Mouse (Mus musculus): ENCODE measurements around the gene Hif3a.

Hif3a gene

DNA sequence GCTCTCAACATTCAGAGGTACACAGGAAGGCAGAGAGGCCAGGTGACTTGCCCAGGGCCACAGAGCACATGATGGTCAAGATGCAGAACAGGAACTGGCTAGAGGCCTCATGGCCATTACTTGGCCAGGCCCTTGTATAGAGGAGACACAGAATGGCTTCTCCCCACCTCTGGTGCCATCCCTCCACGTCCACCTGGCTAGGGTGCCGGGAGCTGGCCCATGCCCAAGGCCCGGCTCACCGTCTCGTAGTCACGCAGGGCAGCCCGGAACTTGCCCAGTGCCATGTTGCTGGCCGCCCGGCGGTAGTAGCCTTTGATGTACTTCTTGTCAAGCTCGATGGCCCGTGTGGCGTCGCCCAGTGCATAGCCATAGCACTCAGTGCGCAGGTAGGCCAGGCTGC is 40.1 kb downstream of the Hif3a start:
- DNase-seq: no peak

GRCm38 (mm10) chr7:17019426-17020166 is 42.6 kb downstream of the Hif3a start:
- DNase-seq: no peak

- DNase-seq: no peak
These were observed 44.3 kb downstream of the Hif3a start for GRCm38 (mm10) chr7:17017921-17018320.

- peak; percentile 96 for DNase-seq
These were observed 45.2 kb downstream of the Hif3a start for GRCm38 (mm10) chr7:17017036-17017435.

GRCm38 (mm10) chr7:17015381-17015780 is 46.8 kb downstream of the Hif3a start:
- DNase-seq: no peak

DNA sequence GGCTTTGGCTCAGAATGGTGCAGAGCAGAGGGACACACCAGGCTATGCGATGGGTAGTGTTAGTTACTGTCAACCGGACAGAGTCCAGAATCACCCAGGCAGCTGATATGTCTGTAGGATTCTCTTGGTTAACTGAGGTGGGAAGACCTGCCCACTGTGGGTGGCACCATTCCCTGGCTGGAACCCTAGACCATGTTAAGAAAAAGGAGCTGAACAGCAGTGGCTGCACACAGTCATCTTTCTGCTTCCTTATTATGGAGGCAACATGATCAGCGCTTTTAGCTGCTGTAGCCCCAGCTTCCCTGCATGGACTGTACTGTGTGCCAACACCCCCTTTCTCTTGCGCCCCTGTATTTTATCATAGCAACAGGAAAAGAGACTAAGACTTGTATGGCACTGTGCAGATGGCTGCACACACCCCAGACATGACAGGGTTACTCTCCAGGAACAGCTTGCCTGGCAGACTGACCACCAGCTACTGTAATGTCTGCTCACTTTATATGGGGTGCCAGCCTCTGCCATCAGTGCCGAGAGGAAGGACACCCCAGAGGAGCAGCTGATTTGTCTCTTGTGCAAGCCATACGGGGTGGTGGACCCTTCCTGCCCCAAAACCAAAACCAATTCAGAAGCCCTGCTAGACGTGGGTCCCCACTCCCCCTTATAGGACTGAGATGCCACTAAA is 50.2 kb downstream of the Hif3a start:
- DNase-seq: no peak

DNA sequence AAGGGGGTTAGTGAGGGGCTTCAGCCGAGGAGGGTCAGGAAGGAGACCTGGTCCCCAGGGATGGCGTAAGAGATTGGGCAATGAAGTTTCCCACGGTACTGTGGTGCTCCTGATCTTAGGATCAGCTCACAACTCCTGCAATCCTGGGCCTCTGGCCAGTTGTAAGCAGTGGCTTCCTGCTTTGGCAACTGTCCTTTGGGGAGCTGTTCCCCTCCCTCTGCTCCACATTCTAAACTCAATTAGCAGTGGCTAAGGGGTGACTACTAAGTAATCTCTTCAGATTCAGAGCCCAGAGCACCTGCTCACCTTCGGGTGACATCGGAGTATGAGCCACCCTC is 52.2 kb downstream of the Hif3a start:
- DNase-seq: no peak

- no peak for DNase-seq
These were observed 52.8 kb downstream of the Hif3a start for GRCm38 (mm10) chr7:17009326-17010009.

DNA sequence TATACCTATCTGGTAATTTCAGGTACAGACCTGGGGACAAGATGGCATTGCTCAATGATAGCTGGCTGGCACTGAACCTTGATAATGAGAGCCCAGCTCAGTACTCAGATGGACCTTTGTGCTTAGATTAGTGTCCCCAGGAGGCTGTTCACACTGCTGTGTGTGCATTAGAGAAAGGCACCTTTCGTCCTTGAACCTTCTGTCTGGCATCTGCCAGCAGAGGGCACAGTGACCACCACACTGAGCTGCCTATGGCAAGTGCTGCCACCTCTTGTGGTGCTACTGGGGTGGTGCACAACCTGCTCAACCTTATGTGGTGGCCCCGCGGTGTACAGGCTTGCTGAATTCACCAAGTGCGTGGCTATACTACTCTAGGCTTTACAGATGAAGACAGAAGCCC is 54.9 kb downstream of the Hif3a start:
- DNase-seq: peak; percentile 64

DNA sequence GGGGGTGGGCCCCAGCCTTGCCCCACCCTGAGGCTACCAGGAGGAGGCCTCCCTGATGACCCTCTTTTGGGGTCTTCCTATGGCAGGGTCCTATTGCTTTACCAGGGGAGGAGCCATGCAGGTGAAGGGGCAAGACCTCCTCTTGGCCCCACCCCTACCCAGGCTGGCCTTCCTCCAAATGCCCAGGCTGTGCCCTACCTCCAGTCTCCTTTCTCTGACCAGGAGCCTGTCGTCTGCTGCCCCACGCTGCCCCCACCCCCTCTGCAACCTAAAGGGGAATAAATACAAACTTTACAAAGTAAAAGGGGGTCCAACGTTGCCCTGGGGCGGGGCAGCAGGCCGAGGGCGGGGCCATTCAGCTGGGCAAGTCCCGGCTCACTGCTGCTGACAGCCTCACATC is 57.5 kb downstream of the Hif3a start:
- peak; percentile 61 for DNase-seq

DNA sequence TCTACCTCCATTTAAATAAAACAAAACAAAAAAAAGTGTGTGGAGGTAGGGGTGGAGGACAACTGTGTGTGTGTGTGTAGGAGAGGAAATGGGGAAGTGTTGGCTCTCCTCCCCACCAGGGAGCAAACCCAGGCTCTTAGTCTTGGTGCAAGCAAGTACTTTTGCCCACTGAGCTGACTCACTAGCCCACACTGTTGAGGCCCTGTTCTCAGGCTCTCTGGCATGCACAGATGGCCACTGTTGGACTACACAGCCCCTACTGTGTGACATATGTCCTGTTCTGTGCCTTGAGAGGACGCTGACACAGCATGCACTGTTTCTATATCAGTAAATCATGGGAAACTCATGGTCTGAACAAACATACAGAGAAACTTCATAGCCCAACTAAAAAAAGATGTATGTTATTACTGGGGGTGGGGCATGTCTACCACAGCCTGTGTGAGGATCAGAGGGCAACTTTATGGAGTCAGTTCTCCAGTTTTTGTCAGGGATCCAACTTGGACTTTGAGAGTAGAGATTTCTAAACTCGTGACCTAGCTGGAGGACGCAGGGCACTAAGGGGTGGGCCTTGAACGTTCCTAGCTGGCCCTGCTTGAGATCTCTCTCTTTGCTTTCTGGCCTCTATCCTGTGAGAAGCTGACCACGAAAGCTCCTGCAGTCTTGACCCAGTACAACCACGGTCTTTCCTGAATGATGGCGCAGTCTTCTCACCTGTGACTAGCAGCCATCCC is 58.8 kb downstream of the Hif3a start:
- peak; percentile 89 for DNase-seq

- DNase-seq: peak; percentile 92
These were observed 59.6 kb downstream of the Hif3a start for GRCm38 (mm10) chr7:17002375-17003195.

DNA sequence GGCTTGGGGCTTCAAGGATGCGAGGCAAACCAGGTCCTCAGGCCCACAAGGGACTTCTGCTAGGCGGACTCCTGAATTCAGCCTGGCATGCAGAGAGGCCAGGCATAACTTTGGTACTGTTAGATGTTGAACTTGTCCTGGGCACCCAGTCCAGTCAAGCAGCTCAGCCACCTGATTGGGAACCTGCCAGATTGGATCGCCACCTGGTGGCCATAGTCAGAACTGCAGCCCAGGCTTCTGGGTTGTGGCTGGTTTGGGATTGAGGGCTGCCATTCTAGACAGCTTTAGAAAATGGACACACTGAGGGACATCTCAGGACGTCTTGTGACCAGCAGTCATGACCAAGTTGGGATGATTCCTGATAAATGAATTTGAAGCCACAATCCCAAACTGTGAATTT is 62.6 kb downstream of the Hif3a start:
- DNase-seq: peak; percentile 93

DNA sequence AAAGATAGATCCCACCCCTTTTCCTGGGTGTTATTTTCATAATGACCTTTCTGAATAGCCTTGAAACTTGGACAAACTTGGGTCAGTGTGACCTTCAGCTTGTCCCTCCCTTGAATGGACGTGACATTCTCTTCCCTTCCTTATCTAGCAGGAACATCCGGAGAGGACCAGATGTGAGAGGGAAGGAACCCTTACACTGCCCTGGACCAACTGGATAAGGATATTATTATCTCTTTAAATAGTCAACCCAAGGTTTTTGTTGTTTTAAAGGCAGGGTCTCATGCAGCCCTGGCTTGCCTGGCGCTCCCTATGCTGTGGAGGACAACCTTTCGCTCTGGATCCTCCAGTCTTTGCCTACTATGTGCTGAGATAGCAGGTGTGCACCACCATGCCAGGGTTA is 63.0 kb downstream of the Hif3a start:
- no peak for DNase-seq

DNA sequence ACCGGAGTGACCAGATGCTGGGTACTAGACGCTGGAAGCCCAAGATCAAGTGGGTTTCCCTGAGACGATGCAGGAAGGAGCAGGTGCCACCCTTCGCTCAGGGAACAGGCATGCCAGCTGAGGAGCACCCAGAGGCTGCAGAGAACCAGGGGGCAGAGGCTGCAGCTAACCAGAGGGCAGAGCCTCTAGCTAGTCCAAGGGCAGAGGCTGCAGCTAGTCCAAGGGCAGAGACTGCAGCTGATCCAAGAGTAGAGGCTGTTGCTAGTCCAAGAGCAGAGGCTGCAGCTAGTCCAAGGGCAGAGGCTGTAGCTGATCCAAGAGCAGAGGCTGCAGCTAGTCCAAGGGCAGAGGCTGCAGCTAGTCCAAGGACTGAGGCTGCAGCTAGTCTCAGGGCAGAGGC is 66.9 kb downstream of the Hif3a start:
- DNase-seq: no peak

GRCm38 (mm10) chr7:16994400-16994799 is 67.8 kb downstream of the Hif3a start:
- no peak for DNase-seq

DNA sequence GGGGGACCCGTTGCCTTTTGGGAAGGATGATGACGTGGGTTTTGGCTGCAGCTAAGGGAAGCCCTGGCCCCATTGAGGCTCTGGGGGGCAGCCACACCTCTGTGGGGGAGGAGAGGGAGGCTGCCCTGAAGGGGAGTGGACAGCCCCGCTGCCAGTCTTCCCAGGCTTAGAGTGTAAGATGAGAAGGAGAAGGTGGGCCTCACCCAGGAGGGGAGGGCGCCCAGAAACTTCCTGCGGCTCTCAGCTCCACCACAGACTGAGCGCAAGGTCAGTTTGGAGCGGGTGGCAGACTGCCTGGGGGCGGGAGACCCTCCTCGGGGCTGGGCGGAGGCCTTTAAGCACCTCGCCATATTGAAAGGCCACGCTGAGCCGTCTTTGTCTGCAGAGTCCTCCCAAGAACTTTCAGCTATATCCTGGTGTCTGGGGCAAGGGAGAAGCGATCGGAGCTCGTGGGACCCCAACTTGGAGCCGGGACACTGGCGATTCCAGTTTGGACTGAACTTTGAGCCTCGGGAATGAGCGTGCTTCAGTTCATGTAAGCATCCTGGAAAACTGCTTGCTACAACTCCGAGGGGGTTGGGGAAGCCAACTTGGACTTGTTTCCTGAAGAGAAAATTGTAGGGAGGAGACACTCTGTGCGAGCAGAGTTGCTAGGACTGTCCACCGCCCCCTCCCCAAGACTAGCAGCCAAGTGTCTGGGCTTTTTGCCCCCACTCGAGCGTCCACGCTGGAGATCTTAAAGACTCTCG is 68.4 kb downstream of the Hif3a start:
- peak; percentile 57 for DNase-seq

DNA sequence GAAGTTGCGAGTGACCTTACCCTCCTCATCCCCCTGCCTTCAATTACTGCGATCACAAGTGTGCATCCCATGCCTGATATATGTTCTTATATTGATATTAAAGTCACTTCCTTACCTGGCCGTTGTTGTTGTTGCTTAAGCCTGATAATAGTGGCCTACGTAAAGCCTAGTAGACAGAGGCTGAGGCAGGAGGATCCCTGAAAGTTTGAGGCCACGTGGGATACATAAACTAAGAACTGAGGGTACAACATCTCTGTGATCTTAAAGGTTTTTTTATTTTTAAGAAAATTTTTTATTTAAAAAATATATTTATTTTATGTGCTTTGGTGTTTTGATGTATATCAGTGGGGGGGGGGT is 69.8 kb downstream of the Hif3a start, which contains the start of gene Ccdc8:
Ccdc8 (plus strand) TSS at position 258 of the 357 bp plus-strand sequence.
- no peak for DNase-seq

DNA sequence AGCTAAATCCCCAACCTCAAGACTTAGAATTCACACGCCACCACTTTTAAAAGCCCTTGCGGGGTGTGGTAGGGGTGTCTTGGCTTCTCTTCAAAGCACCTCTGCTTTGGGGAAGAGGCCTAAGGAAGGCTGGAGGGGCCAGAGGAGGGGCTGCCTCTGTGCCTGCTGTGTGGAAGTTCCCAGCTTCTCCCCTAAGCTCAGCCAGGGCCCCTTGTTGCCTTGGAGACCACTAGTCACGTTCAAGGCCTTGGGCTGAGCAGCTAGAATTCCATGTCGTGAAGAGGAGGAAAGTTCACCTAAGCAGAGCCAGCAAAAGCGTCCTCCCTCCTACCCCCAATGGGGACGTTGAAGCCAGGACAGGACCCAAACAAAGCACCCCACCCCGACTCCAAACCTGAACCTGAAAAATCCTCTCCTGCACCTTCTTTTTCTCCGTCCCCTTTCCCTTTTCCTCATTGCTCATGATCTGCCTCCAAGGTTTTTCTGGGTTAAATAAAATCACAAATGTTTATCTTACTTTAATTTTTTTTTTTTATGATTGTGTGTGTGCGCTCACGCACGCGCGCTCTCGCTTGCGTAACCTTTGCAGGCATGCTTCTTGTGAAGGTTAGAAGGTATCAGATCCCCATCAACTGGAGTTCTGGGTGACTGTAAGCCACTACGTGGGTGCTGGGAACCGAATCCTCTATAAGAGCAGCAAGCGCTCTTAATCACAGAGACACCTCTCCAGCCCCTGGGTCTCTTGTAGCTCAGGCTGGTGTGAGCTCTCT is 70.4 kb downstream of the Hif3a start:
- no peak for DNase-seq

- no peak for DNase-seq
These were observed 72.1 kb downstream of the Hif3a start for GRCm38 (mm10) chr7:16990006-16990744.
